Mouse (Mus musculus) thymus, adult 2 months (tissue): ENCODE measurements at regions not wholly inside any gene's neighbourhood (a gene's known extent, or its start where the extent isn't known, plus 50 kb on each side); places are given as distances from the start of the nearest gene placed in this dataset.
"Not testable (repeated sequence)": the region's sequence is repeated elsewhere in the genome, so short reads cannot be mapped to it uniquely, and the experiment has no call there.

ENCODE experiments used
- DNase-seq: peaks from one replicate; pipeline ENCODE4 v3.0.0; 2021
- H3K27ac ChIP-seq: fragments of 200-500 bp; 2 replicates; pipeline ENCODE4 v1.5.1; 2012; ENCODE audit warnings: low read length, control low read depth; ENCODE audit not compliant: control insufficient read depth, insufficient read depth
- H3K27me3 ChIP-seq: fragments of 200-500 bp; 2 replicates; pipeline ENCODE4 v1.6.1; 2012; ENCODE audit warnings: mild to moderate bottlenecking, low read length, moderate library complexity, mixed read lengths; ENCODE audit not compliant: control insufficient read depth, insufficient read depth
- H3K36me3 ChIP-seq: fragments of 200-500 bp; 2 replicates; pipeline ENCODE4 v1.6.1; 2012; ENCODE audit warnings: mild to moderate bottlenecking, low read length, moderate library complexity; ENCODE audit not compliant: control insufficient read depth, insufficient read depth
- H3K4me1 ChIP-seq: fragments of 200-500 bp; replicated peaks from 2 replicates; pipeline ENCODE4 v1.6.1; 2012; ENCODE audit warnings: low read length; ENCODE audit not compliant: control insufficient read depth, insufficient read depth
- H3K4me3 ChIP-seq: fragments of 200-500 bp; 2 replicates; pipeline ENCODE4 v1.5.1; 2012; ENCODE audit warnings: mild to moderate bottlenecking, low read length, control low read depth, moderate library complexity; ENCODE audit not compliant: control insufficient read depth, insufficient read depth
- CTCF ChIP-seq: fragments of 200-500 bp; IDR thresholded peaks from 2 replicates; pipeline ENCODE4 v1.5.1; 2012; ENCODE audit warnings: mild to moderate bottlenecking, control low read depth, low read length, moderate library complexity, borderline replicate concordance; ENCODE audit not compliant: control insufficient read depth, poor library complexity, insufficient read depth; ENCODE audit errors: extremely low read depth
- POLR2A ChIP-seq: fragments of 200-500 bp; IDR thresholded peaks from 2 replicates; pipeline ENCODE4 v1.6.1; 2012; ENCODE audit warnings: mild to moderate bottlenecking, low read length, control low read depth, moderate library complexity; ENCODE audit not compliant: control insufficient read depth, poor library complexity, insufficient read depth; ENCODE audit errors: extremely low read depth
- WGBS: fragments of 180-500 bp; shearing (Covaris S2); methylation state at CpG from one replicate; pipeline ENCODE4 v1.1.7; 2018; 5-methylcytosine and 5-hydroxymethylcytosine counted together

DNA sequence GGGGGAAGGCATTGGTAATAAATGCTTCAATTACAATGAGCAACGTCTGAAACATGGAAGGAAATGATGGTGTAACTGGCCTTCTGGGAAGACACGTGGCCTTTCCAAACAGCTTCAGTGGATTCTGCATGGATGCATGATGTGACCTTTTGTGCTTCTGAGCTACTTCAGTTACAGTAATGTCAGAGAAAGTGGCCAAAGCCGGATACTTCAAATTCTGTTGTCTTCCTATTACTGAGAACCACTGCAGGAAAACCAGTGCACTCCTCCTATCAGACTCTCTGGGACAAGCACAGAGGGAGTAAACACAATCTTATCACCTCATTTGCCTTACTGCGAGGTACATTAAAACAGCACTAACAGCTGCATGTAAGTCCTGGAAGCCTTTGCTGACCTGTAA is 113.0 kb upstream of the Cnksr3 start:
- 71% methylated on average over 4 of the region's 4 CpGs for WGBS

DNA sequence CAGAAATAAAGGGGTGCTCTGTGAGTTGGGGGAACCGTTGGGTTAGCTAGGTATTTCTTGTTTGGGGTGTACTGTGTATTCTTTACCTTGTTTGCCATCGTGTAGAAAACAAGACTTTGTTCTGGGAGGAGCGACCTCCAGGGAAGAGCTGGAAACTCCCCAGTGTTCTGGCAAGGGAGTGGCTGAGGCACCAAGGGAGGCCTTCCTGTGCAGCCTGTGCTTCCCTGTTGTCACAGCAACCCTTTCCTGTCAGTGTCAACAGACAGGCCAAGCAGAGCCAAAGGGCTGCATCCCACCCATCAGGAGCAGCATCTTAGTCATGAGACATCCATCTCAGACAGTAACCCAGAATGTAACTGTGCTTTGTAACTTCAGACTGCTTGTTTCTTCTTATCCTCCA is 111.2 kb upstream of the Cnksr3 start:
- Histone ChIP-seq H3K27me3 (no peaks in the 10 kb centered on the region), H3K4me1 (no peaks in the 10 kb centered on the region), H3K36me3 (no peaks in the 10 kb centered on the region), H3K27ac (no peak overlapping the region), H3K4me3 (no peak overlapping the region)
- 60% methylated on average over 3 of the region's 3 CpGs for whole genome bisulfite sequencing
- no peak for DNase-seq
- TF ChIP-seq CTCF (no peak), POLR2A (no peak)

More for the DNA sequence above, 113.0 kb upstream of the Cnksr3 start:
- no peak for DNase-seq
- Histone ChIP-seq H3K4me3 (no peak overlapping the region), H3K4me1 (no peaks in the 10 kb centered on the region), H3K27me3 (no peaks in the 10 kb centered on the region), H3K36me3 (no peaks in the 10 kb centered on the region), H3K27ac (no peak overlapping the region)
- TF ChIP-seq CTCF: no peak
- TF ChIP-seq POLR2A: no peak

- Histone ChIP-seq H3K27me3 (no peaks in the 10 kb centered on the region), H3K27ac (no peak overlapping the region), H3K4me3 (no peak overlapping the region), H3K4me1 (no peaks in the 10 kb centered on the region), H3K36me3 (no peaks in the 10 kb centered on the region)
- TF ChIP-seq CTCF (no peak), POLR2A (no peak)
- DNase-seq: no peak
- 95% methylated on average over 3 of the region's 3 CpGs for WGBS
These were observed 97.9 kb upstream of the Cnksr3 start for GRCm38 (mm10) chr10:7309927-7310326.

- not testable (repeated sequence) for H3K27ac ChIP-seq, H3K36me3 ChIP-seq, H3K27me3 ChIP-seq, DNase-seq, H3K4me1 ChIP-seq, H3K4me3 ChIP-seq
- 78% methylated on average over 3 of the region's 3 CpGs for WGBS
These were observed 93.8 kb upstream of the Cnksr3 start for GRCm38 (mm10) chr10:7305881-7306280.

DNA sequence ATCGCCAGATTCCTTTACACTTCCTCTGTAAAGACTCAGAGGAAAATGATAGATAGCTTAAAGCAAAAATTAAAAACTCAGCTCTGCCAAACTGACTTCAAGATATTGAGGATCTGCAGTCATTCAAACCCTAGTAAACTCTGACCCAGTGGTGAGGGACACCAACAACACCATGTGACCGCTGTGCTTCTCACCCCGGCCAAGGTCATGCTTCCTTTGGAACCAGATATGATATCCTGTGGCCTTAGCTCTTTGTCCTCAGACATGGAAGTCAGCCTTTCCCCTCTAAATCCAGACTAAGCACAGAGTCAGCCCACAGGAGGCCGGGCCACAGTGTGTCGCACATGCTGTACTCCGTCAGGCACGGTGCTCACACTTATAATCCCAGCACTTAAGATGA is 86.3 kb upstream of the Cnksr3 start:
- no peak for DNase-seq
- H3K27me3 ChIP-seq: no peaks in the 10 kb centered on the region
- WGBS: 95% methylated on average over 7 of the region's 7 CpGs
- H3K36me3 ChIP-seq: no peaks in the 10 kb centered on the region
- H3K27ac ChIP-seq: no peak overlapping the region
- no peaks in the 10 kb centered on the region for H3K4me1 ChIP-seq
- no peak overlapping the region for H3K4me3 ChIP-seq
- TF ChIP-seq CTCF (no peak), POLR2A (no peak)

DNA sequence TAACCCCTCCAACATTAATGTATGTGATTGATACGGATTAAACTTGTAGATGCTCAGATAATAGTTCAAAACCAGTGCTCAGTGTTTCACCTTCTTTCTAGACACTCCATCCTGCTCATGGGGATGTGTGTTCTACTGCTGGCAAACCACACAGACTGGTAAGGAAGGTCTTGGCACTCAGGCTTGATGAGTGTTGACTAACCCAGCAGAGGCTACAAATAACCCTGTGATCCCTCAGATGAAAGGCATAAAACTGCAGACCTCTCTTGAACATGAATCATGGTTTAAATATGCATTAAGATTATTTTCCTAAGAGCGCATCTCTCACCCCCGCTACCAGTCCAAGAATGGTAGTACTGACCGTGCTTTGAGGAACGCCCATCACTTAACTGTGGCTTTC is 83.9 kb upstream of the Cnksr3 start:
- Histone ChIP-seq H3K4me1 (no peaks in the 10 kb centered on the region), H3K36me3 (no peaks in the 10 kb centered on the region), H3K27ac (no peak overlapping the region), H3K4me3 (no peak overlapping the region), H3K27me3 (no peaks in the 10 kb centered on the region)
- 97% methylated on average over 5 of the region's 5 CpGs for WGBS
- no peak for DNase-seq
- TF ChIP-seq CTCF: no peak
- TF ChIP-seq POLR2A: no peak

- no peak for TF ChIP-seq CTCF
- 91% methylated on average over 5 of the region's 5 CpGs for WGBS
- no peaks in the 10 kb centered on the region for H3K27me3 ChIP-seq
- H3K4me1 ChIP-seq: no peaks in the 10 kb centered on the region
- no peak for DNase-seq
- no peaks in the 10 kb centered on the region for H3K36me3 ChIP-seq
- no peak overlapping the region for H3K27ac ChIP-seq
- H3K4me3 ChIP-seq: no peak overlapping the region
These were observed 81.2 kb upstream of the Cnksr3 start for GRCm38 (mm10) chr10:7293203-7293602.
